Mouse (Mus musculus): ENCODE results near the gene Zfp146. TPM values are rescaled to one million over a fixed set of nuclear protein-coding genes. Genes with fewer than 3 reads are reported as not detected.
"Not testable (repeated sequence)": the region's sequence is repeated elsewhere in the genome, so short reads cannot be mapped to it uniquely, and the experiment has no call there.

Zfp146 gene
- polyA plus RNA-seq, 1 experiment: 11.8 TPM

DNA sequence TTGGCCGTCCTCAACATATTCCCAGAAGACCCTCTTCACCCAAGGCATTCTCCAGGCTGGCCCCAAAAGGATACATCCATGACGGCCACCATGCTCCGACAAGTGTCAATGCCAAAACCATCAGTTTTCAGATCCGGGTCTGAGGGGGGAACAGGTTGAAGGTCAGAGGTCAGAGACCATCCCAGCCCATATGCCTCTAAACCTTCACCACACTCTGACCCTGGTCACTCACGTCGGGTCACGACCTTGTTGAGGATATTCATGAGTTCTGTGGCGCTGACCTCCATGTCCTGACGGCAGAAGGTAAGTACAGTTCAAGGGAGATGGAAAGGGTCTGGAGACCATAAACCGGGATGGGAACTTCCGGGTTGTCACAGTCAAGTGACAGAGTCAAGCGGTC is 22.5 kb upstream of the Zfp146 start:
- TF ChIP-seq CTCF (conservative IDR thresholded peaks at IDR 0.05; ENCODE audit: insufficient read depth, insufficient read length, low read depth, low read length) (no peak), POLR2A (IDR thresholded peaks at IDR 0.05; ENCODE audit: low read depth, low read length) (no peak)
- WGBS: 80% methylated on average over 12 of the region's 12 CpGs
- Histone ChIP-seq H3K36me3 (ENCODE audit: control insufficient read depth, insufficient read depth, low read length) (no peaks in the 10 kb centered on the region; the same call in 1 of the 2 replicates), H3K27me3 (replicated peaks; ENCODE audit: control insufficient read depth, insufficient read depth, low read length) (no peaks in the 10 kb centered on the region), H3K27ac (ENCODE audit: insufficient read depth, low read depth, low read length) (no peak overlapping the region), H3K4me1 (ENCODE audit: control insufficient read depth, insufficient read depth, low read length) (peaks cover 2% of the 10 kb centered on the region; the same call in 1 of the 2 replicates), H3K4me3 (ENCODE audit: insufficient read depth, low read depth, low read length) (no peak overlapping the region)
- no peak for DNase-seq

DNA sequence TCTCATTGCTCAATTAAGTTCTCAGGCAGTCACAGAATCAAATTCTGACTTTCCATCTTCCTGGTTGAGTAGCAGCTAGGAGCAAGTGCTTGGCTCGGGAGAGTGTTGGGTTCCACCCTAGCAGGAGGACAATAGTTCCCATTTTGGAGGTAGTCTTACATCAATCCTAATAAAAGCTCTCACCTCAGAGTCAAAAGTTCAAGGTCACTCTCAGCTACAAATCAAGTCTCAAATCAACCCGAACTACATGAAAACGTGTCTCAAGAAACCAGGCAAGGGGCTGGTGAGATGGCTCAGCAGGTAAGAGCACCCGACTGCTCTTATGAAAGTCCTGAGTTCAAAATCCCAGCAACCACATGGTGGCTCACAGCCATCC is 19.6 kb upstream of the Zfp146 start:
- peaks cover 7% of the 10 kb centered on the region; the same call in 1 of the 2 replicates for H3K4me1 ChIP-seq (ENCODE audit: control insufficient read depth, insufficient read depth, low read length)
- no peaks in the 10 kb centered on the region; the same call in 1 of the 2 replicates for H3K36me3 ChIP-seq (ENCODE audit: control insufficient read depth, insufficient read depth, low read length)
- TF ChIP-seq POLR2A (IDR thresholded peaks at IDR 0.05; ENCODE audit: low read depth, low read length): no peak
- TF ChIP-seq CTCF (conservative IDR thresholded peaks at IDR 0.05; ENCODE audit: insufficient read depth, insufficient read length, low read depth, low read length): no peak
- no peak overlapping the region for H3K4me3 ChIP-seq (ENCODE audit: insufficient read depth, low read depth, low read length)
- 62% methylated on average over 4 of the region's 4 CpGs for WGBS
- no peaks in the 10 kb centered on the region for H3K27me3 ChIP-seq (replicated peaks; ENCODE audit: control insufficient read depth, insufficient read depth, low read length)
- DNase-seq: no peak
- H3K27ac ChIP-seq (ENCODE audit: insufficient read depth, low read depth, low read length): no peak overlapping the region

DNA sequence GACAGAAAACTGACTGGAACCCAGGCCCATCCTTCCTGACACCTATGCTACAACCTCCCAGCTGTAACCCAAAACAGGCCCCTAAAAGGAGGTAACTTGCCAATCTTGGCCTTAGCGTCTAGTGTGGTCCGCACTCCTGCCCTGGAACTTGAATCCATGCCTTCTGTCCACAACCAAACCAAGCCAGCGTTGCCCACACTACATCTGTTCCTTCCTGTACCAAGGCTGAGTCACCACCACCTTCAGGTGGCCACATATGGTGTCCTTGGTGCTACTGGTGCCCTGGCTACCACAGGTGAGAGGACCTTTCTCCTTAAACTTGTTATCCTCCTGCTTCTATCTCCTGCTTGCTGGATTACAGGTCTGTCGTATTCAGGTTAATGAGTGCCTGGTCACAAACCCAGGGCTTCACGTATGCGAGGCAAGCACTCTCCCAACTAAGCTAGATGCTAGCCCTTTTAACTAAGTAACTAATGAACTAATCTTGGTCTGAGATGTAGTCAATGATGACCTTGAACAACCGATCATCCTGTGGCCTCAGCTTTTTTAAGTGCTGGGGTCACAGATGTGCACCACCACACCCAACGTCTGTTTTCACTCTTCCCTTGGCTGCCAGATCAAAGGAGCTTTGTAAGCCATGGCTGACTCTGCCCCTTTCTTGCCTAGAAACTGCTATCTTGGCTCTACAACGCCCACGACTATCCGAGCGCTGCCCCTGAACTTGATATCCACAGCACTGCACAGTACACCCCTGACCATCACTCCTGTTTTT is 19.0 kb upstream of the Zfp146 start:
- no peaks in the 10 kb centered on the region; the same call in 1 of the 2 replicates for H3K36me3 ChIP-seq (ENCODE audit: control insufficient read depth, insufficient read depth, low read length)
- no peak for DNase-seq
- WGBS: 66% methylated on average over 12 of the region's 12 CpGs
- no peak overlapping the region for H3K27ac ChIP-seq (ENCODE audit: insufficient read depth, low read depth, low read length)
- no peaks in the 10 kb centered on the region for H3K27me3 ChIP-seq (replicated peaks; ENCODE audit: control insufficient read depth, insufficient read depth, low read length)
- no peak for TF ChIP-seq CTCF (conservative IDR thresholded peaks at IDR 0.05; ENCODE audit: insufficient read depth, insufficient read length, low read depth, low read length)
- no peak for TF ChIP-seq POLR2A (IDR thresholded peaks at IDR 0.05; ENCODE audit: low read depth, low read length)
- H3K4me3 ChIP-seq (ENCODE audit: insufficient read depth, low read depth, low read length): no peak overlapping the region
- peaks cover 7% of the 10 kb centered on the region; the same call in 1 of the 2 replicates for H3K4me1 ChIP-seq (ENCODE audit: control insufficient read depth, insufficient read depth, low read length)

DNA sequence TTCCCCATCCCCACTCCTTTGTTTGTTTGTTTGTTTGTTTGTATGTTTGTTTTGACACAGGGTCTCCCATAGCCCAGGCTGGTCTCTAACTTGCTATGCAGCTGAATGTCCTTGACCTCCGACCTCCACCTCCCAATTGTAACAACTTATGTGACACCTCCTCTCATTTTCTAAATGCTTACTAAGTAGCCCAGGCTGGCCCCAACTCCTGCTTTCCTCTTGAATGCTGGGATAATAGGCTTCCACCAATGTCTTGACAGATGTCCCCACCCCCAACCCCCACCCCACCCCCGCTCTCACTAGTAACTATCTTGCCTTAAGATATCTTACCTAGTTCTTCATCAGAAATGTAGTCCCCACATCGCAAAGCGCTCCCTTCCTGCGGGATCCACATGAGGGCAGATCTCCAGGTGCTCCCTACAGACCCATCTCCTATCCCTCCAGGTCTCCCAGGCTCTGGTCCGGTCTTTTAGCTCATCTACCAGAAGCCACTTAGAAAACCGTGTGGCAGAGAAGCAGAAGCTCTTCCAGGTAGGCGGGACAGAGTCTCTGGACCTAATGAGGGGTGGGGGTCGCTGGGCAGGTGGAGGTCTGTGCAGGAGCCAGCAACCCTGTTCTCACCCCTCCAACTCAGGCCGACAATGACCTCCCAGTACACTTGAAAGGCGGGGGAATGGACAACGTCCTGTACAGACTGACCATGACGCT is 15.2 kb upstream of the Zfp146 start:
- Histone ChIP-seq H3K27me3 (replicated peaks; ENCODE audit: control insufficient read depth, insufficient read depth, low read length) (no peaks in the 10 kb centered on the region), H3K36me3 (ENCODE audit: control insufficient read depth, insufficient read depth, low read length) (no peaks in the 10 kb centered on the region; the same call in 1 of the 2 replicates), H3K4me1 (ENCODE audit: control insufficient read depth, insufficient read depth, low read length) (peaks cover 5% of the 10 kb centered on the region; the same call in 1 of the 2 replicates), H3K4me3 (ENCODE audit: insufficient read depth, low read depth, low read length) (no peak overlapping the region), H3K27ac (ENCODE audit: insufficient read depth, low read depth, low read length) (peak overlapping the region; percentile 58; the same call in 1 of the 2 replicates)
- DNase-seq: no peak
- WGBS: 76% methylated on average over 13 of the region's 13 CpGs
- TF ChIP-seq POLR2A (IDR thresholded peaks at IDR 0.05; ENCODE audit: low read depth, low read length) (no peak), CTCF (conservative IDR thresholded peaks at IDR 0.05; ENCODE audit: insufficient read depth, insufficient read length, low read depth, low read length) (no peak)

DNA sequence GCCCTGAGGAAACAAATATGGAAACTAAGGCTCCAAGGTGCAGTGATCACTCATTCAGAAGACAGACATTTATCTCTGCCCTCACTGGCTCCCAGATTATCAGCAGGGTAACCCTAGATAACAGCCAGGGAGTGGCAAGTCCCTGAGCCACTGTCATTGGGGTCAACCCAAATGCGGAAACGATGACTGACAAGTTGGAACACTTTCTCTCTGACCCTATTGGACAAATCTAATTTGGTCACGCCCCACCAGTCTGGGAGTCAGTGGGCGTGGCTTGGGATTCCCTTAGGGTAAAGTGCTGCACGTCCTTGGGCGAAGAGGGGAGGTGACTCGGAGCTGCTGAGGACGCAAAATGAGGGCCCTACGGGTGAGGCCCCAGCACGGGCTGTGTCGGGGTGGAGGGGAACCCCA is 14.3 kb upstream of the Zfp146 start, which contains the start of gene Cox7a1:
Gene Cox7a1 (plus strand): TSS at position 266 of the 411 bp plus-strand sequence.
- under 1% methylated on average over 11 of the region's 11 CpGs for WGBS

DNA sequence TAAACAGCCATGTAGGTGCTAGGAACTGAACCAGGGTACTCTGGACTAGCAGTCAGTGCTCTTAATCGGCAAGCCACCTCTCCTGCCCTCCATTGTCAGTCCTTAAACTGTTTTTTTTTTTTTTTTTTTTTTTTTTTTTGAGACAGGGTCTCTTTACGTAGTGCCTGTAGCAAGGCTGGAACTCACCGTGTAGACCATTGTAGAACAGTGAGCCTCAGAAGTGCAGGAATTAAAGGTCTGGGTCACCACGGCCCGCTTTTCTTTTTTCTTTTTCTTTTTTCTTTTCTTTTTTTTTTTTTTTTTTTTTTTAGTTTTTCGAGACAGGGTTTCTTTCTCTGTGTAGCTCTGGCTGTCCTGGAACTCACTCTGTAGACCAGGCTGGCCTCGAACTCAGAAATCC is 13.6 kb upstream of the Zfp146 start:
- DNase-seq; H3K27me3 ChIP-seq (replicated peaks; ENCODE audit: control insufficient read depth, insufficient read depth, low read length); H3K4me3 ChIP-seq (ENCODE audit: insufficient read depth, low read depth, low read length); H3K27ac ChIP-seq (ENCODE audit: insufficient read depth, low read depth, low read length); H3K4me1 ChIP-seq (ENCODE audit: control insufficient read depth, insufficient read depth, low read length); H3K36me3 ChIP-seq (ENCODE audit: control insufficient read depth, insufficient read depth, low read length): not testable (repeated sequence)
- 86% methylated on average over 6 of the region's 7 CpGs for WGBS

More for the DNA sequence above, 14.3 kb upstream of the Zfp146 start, which contains the start of gene Cox7a1:
- TF ChIP-seq POLR2A (IDR thresholded peaks at IDR 0.05; ENCODE audit: low read depth, low read length) (peak; percentile 17), CTCF (conservative IDR thresholded peaks at IDR 0.05; ENCODE audit: insufficient read depth, insufficient read length, low read depth, low read length) (no peak)
- H3K4me1 ChIP-seq (ENCODE audit: control insufficient read depth, insufficient read depth, low read length): peaks cover 5% of the 10 kb centered on the region; the same call in 1 of the 2 replicates
- H3K36me3 ChIP-seq (ENCODE audit: control insufficient read depth, insufficient read depth, low read length): no peaks in the 10 kb centered on the region; the same call in 1 of the 2 replicates
- peak within 1 kb of the TSS; percentile 58 for H3K27ac ChIP-seq (ENCODE audit: insufficient read depth, low read depth, low read length)
- peak within 1 kb of the TSS; percentile 53 for H3K4me3 ChIP-seq (ENCODE audit: insufficient read depth, low read depth, low read length)
- DNase-seq: peak; percentile 96
- no peaks in the 10 kb centered on the region for H3K27me3 ChIP-seq (replicated peaks; ENCODE audit: control insufficient read depth, insufficient read depth, low read length)

DNA sequence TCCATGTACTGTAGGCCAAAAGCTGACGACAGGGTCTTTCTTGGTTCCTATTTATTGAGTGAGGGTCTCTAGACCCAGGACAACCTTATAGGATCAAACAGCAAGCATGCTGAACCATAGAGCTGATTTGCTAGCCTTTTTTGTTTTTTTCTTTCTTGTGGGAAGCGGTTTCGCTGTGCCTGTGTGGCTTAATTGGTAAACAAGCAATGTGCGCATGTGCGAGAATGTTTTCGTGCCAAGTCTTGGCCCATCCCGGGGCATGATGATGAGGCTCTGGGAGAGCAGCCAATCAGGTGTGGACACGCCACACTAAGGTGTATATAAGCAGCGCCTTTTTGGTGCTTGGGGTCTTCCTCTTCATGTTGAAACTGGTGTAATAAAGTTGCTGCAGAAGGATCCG is 12.4 kb upstream of the Zfp146 start:
- not testable (repeated sequence) for H3K27me3 ChIP-seq (replicated peaks; ENCODE audit: control insufficient read depth, insufficient read depth, low read length); H3K27ac ChIP-seq (ENCODE audit: insufficient read depth, low read depth, low read length); H3K4me1 ChIP-seq (ENCODE audit: control insufficient read depth, insufficient read depth, low read length); H3K4me3 ChIP-seq (ENCODE audit: insufficient read depth, low read depth, low read length); H3K36me3 ChIP-seq (ENCODE audit: control insufficient read depth, insufficient read depth, low read length); DNase-seq
- 92% methylated on average over 10 of the region's 10 CpGs for WGBS
